Mouse (Mus musculus): ENCODE data around the gene Ppp2r5a.

- TF ChIP-seq CTCF (IDR thresholded peaks at IDR 0.05; ENCODE audit: borderline replicate concordance, extremely low read depth, insufficient read depth, insufficient read length) (no peak), POLR2A (IDR thresholded peaks at IDR 0.05; ENCODE audit: borderline replicate concordance, extremely low read depth, insufficient read depth, insufficient read length, poor library complexity, severe bottlenecking) (no peak)
Observed at GRCm38 (mm10) chr1:191404721-191405329, 1.8 kb upstream of the Ppp2r5a start.

Measured in brain, embryonic 14.5 days (tissue).